Mouse (Mus musculus): ENCODE results near the gene Cyp4a10. TPM values are rescaled to one million over a fixed set of nuclear protein-coding genes. Genes with fewer than 3 reads are reported as not detected.

Gene Cyp4a10
- not detected in 2 replicates for polyA plus RNA-seq (2012; ENCODE audit: low replicate concordance)

DNA sequence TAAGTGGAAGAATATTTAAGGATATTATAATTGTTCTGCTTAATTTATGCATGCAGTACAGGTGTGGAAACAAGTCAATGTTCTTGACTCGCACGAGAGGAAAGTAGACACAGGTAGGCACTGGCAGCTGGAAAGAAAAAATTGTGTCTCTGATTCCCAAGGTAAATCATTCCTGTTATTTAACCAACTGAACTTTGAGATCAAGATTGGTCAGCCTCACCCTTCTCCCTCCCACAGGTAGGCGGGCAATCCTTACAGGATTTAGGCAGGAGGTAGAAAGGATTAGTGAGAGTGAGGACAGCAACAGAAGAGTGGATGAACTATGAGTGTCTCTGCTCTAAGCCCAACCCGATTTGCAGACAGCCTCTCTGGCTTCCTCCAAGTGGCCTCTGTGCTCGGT lies at the start of gene Cyp4a10:
Cyp4a10 (plus strand) TSS at position 265 of the 400 bp plus-strand sequence.

DNA sequence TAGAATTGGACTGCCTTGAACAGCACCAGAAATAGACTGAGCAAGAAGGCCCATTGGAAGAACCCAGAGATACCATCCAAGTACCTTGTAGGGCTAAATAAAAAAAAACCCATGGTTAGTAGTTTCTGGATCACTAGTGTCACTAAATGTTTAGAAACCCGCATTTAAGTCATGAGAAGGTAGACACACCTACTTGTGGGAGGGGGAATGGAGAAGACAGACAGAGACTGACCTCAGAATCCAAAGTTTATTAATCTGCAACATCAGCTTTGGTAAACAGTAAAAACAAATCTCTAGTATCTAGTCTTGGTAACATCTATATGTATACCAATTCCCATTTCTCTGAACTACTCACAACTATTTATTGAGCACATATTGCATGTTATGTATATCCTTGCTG lies 22.1 kb upstream of the Cyp4a10 start, which contains the start of gene Cyp4a14:
Cyp4a14 (minus strand) TSS at position 142 of the 400 bp plus-strand sequence.

DNA sequence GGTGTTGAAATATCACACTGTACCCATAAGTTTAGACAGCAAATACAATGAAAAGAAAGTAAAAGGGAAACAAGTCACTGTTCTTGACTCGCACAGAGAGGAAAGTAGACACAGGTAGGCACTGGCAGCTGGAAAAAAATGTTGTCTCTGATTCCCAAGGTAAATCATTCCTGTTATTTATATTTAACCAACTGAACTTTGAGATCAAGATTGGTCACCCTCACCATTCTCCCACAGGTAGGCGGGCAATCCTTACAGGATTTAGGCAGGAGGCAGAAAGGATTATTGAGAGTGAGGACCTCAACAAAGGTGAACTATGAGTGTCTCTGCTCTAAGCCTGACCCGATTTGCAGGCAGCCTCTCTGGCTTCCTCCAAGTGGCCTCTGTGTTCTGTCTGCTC lies 45.3 kb downstream of the Cyp4a10 start, which contains the start of gene Cyp4a31:
Cyp4a31 (plus strand) TSS at position 249 of the 400 bp plus-strand sequence.

Other genes with a start within 250 kb of the Cyp4a10 start
- gene Cyp4a12a, start 219.2 kb upstream of the Cyp4a10 start, polyA plus RNA-seq (2012; ENCODE audit: low replicate concordance), result not detected in 2 replicates
- gene Cyp4a12b, start 106.6 kb upstream of the Cyp4a10 start, polyA plus RNA-seq (2012; ENCODE audit: low replicate concordance), result not detected in 2 replicates
- gene Cyp4a30b, start 65.7 kb upstream of the Cyp4a10 start, polyA plus RNA-seq (2012; ENCODE audit: low replicate concordance), result not detected in 2 replicates
- not detected in 2 replicates for gene Cyp4a14, start 22.1 kb upstream of the Cyp4a10 start, polyA plus RNA-seq (2012; ENCODE audit: low replicate concordance)
- gene Cyp4a31, start 45.4 kb downstream of the Cyp4a10 start, polyA plus RNA-seq (2012; ENCODE audit: low replicate concordance), result not detected in 2 replicates
- not detected in 2 replicates for gene Cyp4a32, start 82.7 kb downstream of the Cyp4a10 start, polyA plus RNA-seq (2012; ENCODE audit: low replicate concordance)
- 1.5 TPM in 1 of 2 replicates, not detected in the other for gene Cyp4b1, start 129.5 kb downstream of the Cyp4a10 start, polyA plus RNA-seq (2012; ENCODE audit: low replicate concordance)
- 14.8 and 29.5 TPM in 2 replicates for gene Efcab14, start 219.5 kb downstream of the Cyp4a10 start, polyA plus RNA-seq (2012; ENCODE audit: low replicate concordance)